Mouse (Mus musculus): Measurements from ENCODE around the gene Dyrk2. TPM values are rescaled to one million over a fixed set of nuclear protein-coding genes. Genes with fewer than 3 reads are reported as not detected.

Dyrk2 gene
- polyA plus RNA-seq, 1 experiment from 2014 or later, result 10.3 TPM

DNA sequence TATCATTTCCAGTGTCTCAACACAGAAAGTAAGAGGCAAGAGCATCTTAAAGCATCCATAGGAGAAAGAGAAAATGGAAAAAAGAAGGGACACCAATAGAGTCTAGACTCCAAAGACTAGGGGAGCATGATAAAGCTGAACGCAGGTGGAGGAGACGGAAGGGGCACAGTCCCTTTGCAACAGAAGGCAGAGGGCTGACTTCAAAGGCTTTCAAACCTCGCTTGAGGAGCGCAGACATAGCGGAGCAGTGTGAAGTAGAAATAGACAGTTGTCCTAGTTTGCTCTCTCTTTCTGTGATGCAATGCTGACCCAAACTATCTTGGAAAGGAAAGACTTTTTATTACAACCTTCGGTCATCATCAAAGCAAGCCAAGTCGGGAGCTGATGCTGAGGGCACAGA, 42.9 kb downstream of the Dyrk2 start:
- Histone ChIP-seq H3K27me3 (ENCODE audit: control insufficient read depth, insufficient read depth, low read length) (no peaks in the 10 kb centered on the region), H3K4me3 (replicated peaks; ENCODE audit: low read length) (no peak overlapping the region), H3K4me2 (ENCODE audit: low read depth, low read length) (no peak overlapping the region), H3K36me3 (ENCODE audit: control insufficient read depth, insufficient read depth, low read length) (no peaks in the 10 kb centered on the region), H3K9me3 (replicated peaks; ENCODE audit: control insufficient read depth, low read length) (no peaks in the 10 kb centered on the region), H3K9ac (ENCODE audit: low read length) (no peak overlapping the region), H3K27ac (ENCODE audit: low read length) (no peak overlapping the region), H3K4me1 (ENCODE audit: control insufficient read depth, insufficient read depth, low read length) (no peaks in the 10 kb centered on the region)
- WGBS, result 95% methylated on average over 7 of the region's 7 CpGs
- no peak for ATAC-seq (ENCODE audit: insufficient read depth, low FRiP score)

DNA sequence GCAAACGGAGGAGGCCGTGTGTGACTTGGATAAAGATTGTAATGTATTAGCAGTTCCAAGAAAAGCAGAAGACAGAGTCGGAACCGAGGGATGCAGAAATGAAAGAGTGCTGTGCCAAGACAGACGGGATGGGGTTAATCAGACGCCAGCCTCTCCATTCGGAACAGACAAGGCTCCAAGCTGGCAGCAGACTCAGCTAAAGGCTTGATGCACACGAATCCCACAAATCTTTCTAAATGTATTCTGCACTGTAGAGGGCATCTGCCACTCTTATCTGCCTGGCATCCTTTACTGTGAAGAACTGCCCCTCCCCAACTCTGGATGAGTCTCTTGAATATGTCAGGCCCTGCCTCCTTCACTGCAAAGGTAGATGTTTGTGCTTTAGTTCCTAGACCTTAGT, 45.2 kb downstream of the Dyrk2 start:
- H3K36me3 ChIP-seq (ENCODE audit: control insufficient read depth, insufficient read depth, low read length), result no peaks in the 10 kb centered on the region
- H3K9me3 ChIP-seq (replicated peaks; ENCODE audit: control insufficient read depth, low read length), result no peaks in the 10 kb centered on the region
- 80% methylated on average over 8 of the region's 8 CpGs for WGBS
- H3K27me3 ChIP-seq (ENCODE audit: control insufficient read depth, insufficient read depth, low read length), result no peaks in the 10 kb centered on the region
- H3K9ac ChIP-seq (ENCODE audit: low read length), result no peak overlapping the region
- no peak overlapping the region for H3K27ac ChIP-seq (ENCODE audit: low read length)
- H3K4me3 ChIP-seq (replicated peaks; ENCODE audit: low read length), result no peak overlapping the region
- H3K4me1 ChIP-seq (ENCODE audit: control insufficient read depth, insufficient read depth, low read length), result peaks cover 3% of the 10 kb centered on the region; the same call in 1 of the 2 replicates
- H3K4me2 ChIP-seq (ENCODE audit: low read depth, low read length), result no peak overlapping the region
- ATAC-seq (ENCODE audit: insufficient read depth, low FRiP score), result no peak

DNA sequence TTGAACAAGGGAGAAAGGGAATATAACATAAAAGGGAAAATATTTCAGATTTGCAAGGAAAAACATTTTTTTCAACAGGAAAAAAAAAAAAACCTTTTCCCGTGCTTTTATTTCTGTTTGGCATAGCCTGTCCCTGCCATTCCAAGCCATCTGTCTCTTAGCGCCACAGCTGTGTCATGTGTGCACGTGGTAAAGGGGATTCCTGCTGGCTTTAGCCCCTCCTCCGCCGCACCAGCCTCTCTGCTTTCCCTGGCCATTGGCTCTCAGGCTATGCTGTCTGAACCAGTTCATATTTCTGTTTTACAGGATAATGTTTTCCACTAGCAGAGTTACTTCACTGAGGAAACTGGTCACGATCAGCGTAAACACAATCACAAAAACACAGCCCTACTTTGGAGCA, 49.1 kb downstream of the Dyrk2 start:
- peak; percentile 62; the same call in 1 of the 2 replicates for ATAC-seq (ENCODE audit: insufficient read depth, low FRiP score)
- no peak overlapping the region for H3K4me2 ChIP-seq (ENCODE audit: low read depth, low read length)
- WGBS, result 22% methylated on average over 7 of the region's 7 CpGs
- no peak overlapping the region for H3K9ac ChIP-seq (ENCODE audit: low read length)
- no peak overlapping the region for H3K4me3 ChIP-seq (replicated peaks; ENCODE audit: low read length)
- H3K27ac ChIP-seq (ENCODE audit: low read length), result no peak overlapping the region
- H3K9me3 ChIP-seq (replicated peaks; ENCODE audit: control insufficient read depth, low read length), result no peaks in the 10 kb centered on the region
- H3K36me3 ChIP-seq (ENCODE audit: control insufficient read depth, insufficient read depth, low read length), result no peaks in the 10 kb centered on the region
- H3K27me3 ChIP-seq (ENCODE audit: control insufficient read depth, insufficient read depth, low read length), result no peaks in the 10 kb centered on the region
- peaks cover 3% of the 10 kb centered on the region; the same call in 1 of the 2 replicates for H3K4me1 ChIP-seq (ENCODE audit: control insufficient read depth, insufficient read depth, low read length)

DNA sequence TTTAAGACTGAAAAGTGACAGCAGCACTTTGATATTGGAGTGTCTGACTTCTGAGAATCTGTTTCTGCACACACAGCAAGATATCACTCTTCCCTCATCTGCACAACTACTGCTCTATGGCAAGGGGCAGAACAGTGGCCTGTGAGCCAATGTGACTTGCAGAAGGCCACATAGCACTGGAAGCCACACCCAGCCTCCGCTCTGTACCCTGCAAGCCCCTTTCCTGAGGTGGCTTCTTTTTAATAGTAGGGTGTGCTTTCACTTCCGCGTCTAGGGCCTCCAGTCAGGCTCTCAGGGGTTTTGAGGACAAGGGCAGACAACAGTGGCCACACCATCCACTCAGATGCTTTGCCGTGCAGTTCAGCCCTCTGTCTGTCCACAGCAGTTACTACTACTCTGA, 50.2 kb downstream of the Dyrk2 start:
- ATAC-seq (ENCODE audit: insufficient read depth, low FRiP score), result no peak
- Histone ChIP-seq H3K36me3 (ENCODE audit: control insufficient read depth, insufficient read depth, low read length) (no peaks in the 10 kb centered on the region), H3K27me3 (ENCODE audit: control insufficient read depth, insufficient read depth, low read length) (no peaks in the 10 kb centered on the region), H3K4me2 (ENCODE audit: low read depth, low read length) (no peak overlapping the region), H3K9me3 (replicated peaks; ENCODE audit: control insufficient read depth, low read length) (no peaks in the 10 kb centered on the region), H3K4me1 (ENCODE audit: control insufficient read depth, insufficient read depth, low read length) (peaks cover 3% of the 10 kb centered on the region; the same call in 1 of the 2 replicates), H3K27ac (ENCODE audit: low read length) (no peak overlapping the region), H3K4me3 (replicated peaks; ENCODE audit: low read length) (no peak overlapping the region), H3K9ac (ENCODE audit: low read length) (no peak overlapping the region)
- WGBS, result 75% methylated on average over 4 of the region's 4 CpGs

DNA sequence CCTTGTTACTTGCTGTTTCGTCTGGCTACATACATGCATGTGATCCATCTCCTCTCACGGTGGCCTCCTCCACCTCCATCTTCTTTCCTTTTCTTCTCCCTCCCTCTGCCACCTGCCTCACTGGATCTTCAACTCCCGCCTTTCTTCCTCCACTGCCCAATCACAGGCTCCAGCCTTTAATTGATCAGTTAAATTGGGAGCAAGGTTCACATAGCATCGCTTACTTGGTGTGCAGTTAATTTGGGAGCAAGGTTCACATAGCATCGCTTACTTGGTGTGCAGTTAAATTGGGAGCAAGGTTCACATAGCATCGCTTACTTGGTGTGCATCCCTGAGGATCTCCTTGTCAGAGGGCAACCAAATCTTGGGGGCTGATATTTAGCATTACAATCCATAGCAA, 52.9 kb downstream of the Dyrk2 start:
- Histone ChIP-seq H3K27ac (ENCODE audit: low read length) (no peak overlapping the region), H3K9ac (ENCODE audit: low read length) (no peak overlapping the region), H3K27me3 (ENCODE audit: control insufficient read depth, insufficient read depth, low read length) (no peaks in the 10 kb centered on the region), H3K36me3 (ENCODE audit: control insufficient read depth, insufficient read depth, low read length) (no peaks in the 10 kb centered on the region), H3K4me2 (ENCODE audit: low read depth, low read length) (no peak overlapping the region), H3K4me1 (ENCODE audit: control insufficient read depth, insufficient read depth, low read length) (peaks cover 3% of the 10 kb centered on the region; the same call in 1 of the 2 replicates), H3K9me3 (replicated peaks; ENCODE audit: control insufficient read depth, low read length) (no peaks in the 10 kb centered on the region), H3K4me3 (replicated peaks; ENCODE audit: low read length) (no peak overlapping the region)
- 87% methylated on average over 6 of the region's 6 CpGs for WGBS
- ATAC-seq (ENCODE audit: insufficient read depth, low FRiP score), result no peak

DNA sequence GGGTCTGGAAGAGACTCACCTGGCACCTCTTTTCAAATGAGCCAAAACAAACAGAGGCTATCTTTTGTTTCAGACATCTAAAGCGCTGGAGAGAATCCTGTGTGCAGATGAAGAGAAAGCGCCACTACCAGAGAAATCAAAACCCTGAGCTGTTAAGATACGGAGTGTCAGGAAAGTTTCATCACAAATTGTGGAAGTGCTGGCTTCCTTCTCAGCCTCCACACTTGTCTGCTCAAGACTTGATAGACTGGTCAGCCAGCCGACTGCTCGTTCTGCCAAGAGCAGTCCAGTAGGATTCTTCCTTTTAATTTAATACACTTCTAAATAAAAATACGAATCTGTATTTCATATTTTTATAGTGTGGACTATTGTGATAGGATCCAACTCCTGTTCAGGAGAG, 58.1 kb downstream of the Dyrk2 start:
- Histone ChIP-seq H3K4me2 (ENCODE audit: low read depth, low read length) (no peak overlapping the region), H3K27me3 (ENCODE audit: control insufficient read depth, insufficient read depth, low read length) (no peaks in the 10 kb centered on the region), H3K4me1 (ENCODE audit: control insufficient read depth, insufficient read depth, low read length) (peaks cover 9% of the 10 kb centered on the region; the same call in 1 of the 2 replicates), H3K36me3 (ENCODE audit: control insufficient read depth, insufficient read depth, low read length) (no peaks in the 10 kb centered on the region), H3K4me3 (replicated peaks; ENCODE audit: low read length) (no peak overlapping the region), H3K27ac (ENCODE audit: low read length) (0 out of 2 replicates have a peak overlapping the region, but pooled peaks have one; percentile 10), H3K9me3 (replicated peaks; ENCODE audit: control insufficient read depth, low read length) (no peaks in the 10 kb centered on the region), H3K9ac (ENCODE audit: low read length) (no peak overlapping the region)
- ATAC-seq (ENCODE audit: insufficient read depth, low FRiP score), result no peak
- WGBS, result 52% methylated on average over 6 of the region's 6 CpGs

DNA sequence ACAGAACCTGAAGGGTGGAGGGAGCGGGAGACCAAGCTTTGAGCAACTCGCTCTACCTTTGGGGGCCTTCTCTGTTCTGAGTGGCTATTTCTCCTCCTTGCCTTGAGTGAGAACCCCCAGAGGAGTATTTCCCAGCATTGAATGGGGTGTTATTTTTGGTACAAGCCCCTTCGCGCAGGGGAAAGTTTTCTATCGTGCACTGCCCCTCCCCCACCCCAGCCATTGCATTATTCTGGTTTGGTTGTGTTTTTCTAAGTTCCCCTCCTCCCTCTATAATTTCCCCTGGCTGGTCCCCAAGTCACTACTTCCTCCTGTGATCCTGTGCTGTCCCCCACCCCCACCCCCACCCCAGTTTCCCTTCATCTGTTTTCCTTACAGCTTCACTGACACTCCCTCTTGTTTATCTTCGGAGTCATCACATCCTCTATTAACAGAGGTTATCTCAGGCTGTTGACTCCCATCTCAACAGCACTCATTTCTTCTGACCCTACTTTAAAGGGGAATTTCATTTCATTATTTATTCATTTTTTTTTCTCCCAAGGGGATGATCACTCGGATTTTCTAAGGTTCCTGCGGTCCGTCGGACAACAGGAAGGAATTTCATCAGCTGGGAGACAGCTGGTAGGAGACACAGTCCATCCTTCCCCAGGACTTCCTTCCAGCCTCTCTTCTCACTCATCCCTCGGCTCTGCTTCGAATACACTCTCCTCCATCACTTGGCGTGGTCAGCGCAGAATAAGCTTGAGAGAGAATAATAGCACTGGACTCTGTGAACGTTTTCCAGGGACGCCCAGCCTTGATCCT, 58.9 kb downstream of the Dyrk2 start:
- H3K36me3 ChIP-seq (ENCODE audit: control insufficient read depth, insufficient read depth, low read length), result no peaks in the 10 kb centered on the region
- peaks cover 9% of the 10 kb centered on the region; the same call in 1 of the 2 replicates for H3K4me1 ChIP-seq (ENCODE audit: control insufficient read depth, insufficient read depth, low read length)
- H3K4me3 ChIP-seq (replicated peaks; ENCODE audit: low read length), result no peak overlapping the region
- H3K27me3 ChIP-seq (ENCODE audit: control insufficient read depth, insufficient read depth, low read length), result no peaks in the 10 kb centered on the region
- 0 out of 2 replicates have a peak overlapping the region, but pooled peaks have one; percentile 10 for H3K27ac ChIP-seq (ENCODE audit: low read length)
- H3K4me2 ChIP-seq (ENCODE audit: low read depth, low read length), result peak overlapping the region; percentile 29; the same call in 1 of the 2 replicates
- H3K9ac ChIP-seq (ENCODE audit: low read length), result no peak overlapping the region
- 33% methylated on average over 16 of the region's 16 CpGs for WGBS
- no peaks in the 10 kb centered on the region for H3K9me3 ChIP-seq (replicated peaks; ENCODE audit: control insufficient read depth, low read length)
- ATAC-seq (ENCODE audit: insufficient read depth, low FRiP score), result no peak
